Mouse (Mus musculus) left cerebral cortex, adult 18-20 months (tissue): Measurements from ENCODE around the gene Pask. TPM values are rescaled to one million over a fixed set of nuclear protein-coding genes. Genes with fewer than 3 reads are reported as not detected.
"Not testable (repeated sequence)": the region's sequence is repeated elsewhere in the genome, so short reads cannot be mapped to it uniquely, and the experiment has no call there.

Source experiments
- DNase-seq, 2 experiments: peaks; one replicate each; pipeline ENCODE4 v3.0.0; 2021 to 2022; ENCODE audit warnings: low spot score in 2 of 2, mixed read lengths in 1 of 2
- long read RNA-seq, 2 experiments: library from polyadenylated mRNA; stranded (forward); transcript quantifications; one replicate each; pipeline ENCODE4 v2.0.0; 2021
- total RNA-seq, 2 experiments: library from RNA; stranded (reverse); gene quantifications; 2 replicates each; pipeline ENCODE4 v1.2.3; 2021

Pask gene
- total RNA-seq, result 1 to 10 TPM; 5.5 to 6.8 TPM
- long read RNA-seq, experiment 1, partial matches to known transcripts, result 0 of 1 reads
- long read RNA-seq, experiment 1, other reads (novel, unspliced or antisense), result 0 of 1 reads
- long read RNA-seq, experiment 2, partial matches to known transcripts, result 0 of 1 reads
- long read RNA-seq, experiment 2, other reads (novel, unspliced or antisense), result 1 of 1 reads

GRCm38 (mm10) chr1:93342648-93343503, at the start of gene Pask, which contains the start of gene Ppp1r7:
Gene Pask (minus strand): TSS chr1:93343482.
Gene Ppp1r7 (plus strand): TSS chr1:93342854.
- peak; percentile 91 to 94 for DNase-seq

- no peak for DNase-seq
Measured at GRCm38 (mm10) chr1:93388906-93389305, 45.6 kb upstream of the Pask start.

GRCm38 (mm10) chr1:93387198-93387597, 43.9 kb upstream of the Pask start:
- DNase-seq, result no peak

- DNase-seq, result no peak
Measured at GRCm38 (mm10) chr1:93379117-93379516, 35.8 kb upstream of the Pask start.

GRCm38 (mm10) chr1:93377307-93377706, 34.0 kb upstream of the Pask start:
- no peak for DNase-seq

- no peak for DNase-seq
Measured at GRCm38 (mm10) chr1:93373665-93374064, 30.4 kb upstream of the Pask start, which contains the start of gene Ano7. Gene Ano7 (plus strand): TSS chr1:93373930.

GRCm38 (mm10) chr1:93365641-93366040, 22.4 kb upstream of the Pask start:
- no peak for DNase-seq

- no peak for DNase-seq
Measured at GRCm38 (mm10) chr1:93362661-93363060, 19.4 kb upstream of the Pask start.

- DNase-seq, result peak in 1 of 2 experiments; percentile 10
Measured at GRCm38 (mm10) chr1:93352724-93353123, 9.4 kb upstream of the Pask start.

- peak in 1 of 2 experiments; percentile 2 for DNase-seq
Measured at GRCm38 (mm10) chr1:93349701-93350100, 6.4 kb upstream of the Pask start.

GRCm38 (mm10) chr1:93347176-93347575, 3.9 kb upstream of the Pask start:
- DNase-seq, result no peak

GRCm38 (mm10) chr1:93343504-93344047, 294 bp upstream of the Pask start:
- peak; percentile 95 to 96 for DNase-seq

- no peak for DNase-seq
Measured at GRCm38 (mm10) chr1:93334621-93335020, 8.7 kb downstream of the Pask start.

GRCm38 (mm10) chr1:93326446-93326845, 16.8 kb downstream of the Pask start:
- no peak for DNase-seq

GRCm38 (mm10) chr1:93323973-93324372, 19.3 kb downstream of the Pask start:
- DNase-seq, result no peak

- peak; percentile 75 to 85 for DNase-seq
Measured at GRCm38 (mm10) chr1:93305581-93306337, 37.5 kb downstream of the Pask start, which contains the start of gene Mterf4. Gene Mterf4 (minus strand): TSS chr1:93305915.

- DNase-seq, result no peak
Measured at GRCm38 (mm10) chr1:93300578-93300977, 42.7 kb downstream of the Pask start.

- DNase-seq, result no peak
Measured at GRCm38 (mm10) chr1:93299791-93300190, 43.5 kb downstream of the Pask start.

- DNase-seq, result not testable (repeated sequence)
Measured at GRCm38 (mm10) chr1:93294491-93294890, 48.8 kb downstream of the Pask start.

- DNase-seq, result no peak
Measured at GRCm38 (mm10) chr1:93292006-93292405, 51.3 kb downstream of the Pask start.

- DNase-seq, result no peak
Measured at GRCm38 (mm10) chr1:93291591-93291990, 51.7 kb downstream of the Pask start.
